Mouse (Mus musculus) lung, postnatal 14 days (tissue): ENCODE results near the gene Tspan18.

Experiments used
- DNase-seq: peaks from one replicate; pipeline ENCODE4 v3.0.0; 2021

Tspan18 gene

GRCm38 (mm10) chr2:93335996-93336395, 1.7 kb upstream of the Tspan18 start:
- no peak for DNase-seq

GRCm38 (mm10) chr2:93333241-93333816, 976 bp downstream of the Tspan18 start:
- DNase-seq, result peak; percentile 92

- peak; percentile 68 for DNase-seq
These were observed 2.0 kb downstream of the Tspan18 start for GRCm38 (mm10) chr2:93332277-93332676.

GRCm38 (mm10) chr2:93331121-93331520, 3.2 kb downstream of the Tspan18 start:
- DNase-seq, result no peak

- no peak for DNase-seq
These were observed 5.2 kb downstream of the Tspan18 start for GRCm38 (mm10) chr2:93329120-93329519.

GRCm38 (mm10) chr2:93327915-93328555, 6.3 kb downstream of the Tspan18 start:
- DNase-seq, result no peak

- DNase-seq, result no peak
These were observed 9.6 kb downstream of the Tspan18 start for GRCm38 (mm10) chr2:93324681-93325080.

GRCm38 (mm10) chr2:93321946-93322345, 12.4 kb downstream of the Tspan18 start:
- peak; percentile 49 for DNase-seq

- DNase-seq, result no peak
These were observed 14.0 kb downstream of the Tspan18 start for GRCm38 (mm10) chr2:93320267-93320666.

GRCm38 (mm10) chr2:93319598-93319997, 14.7 kb downstream of the Tspan18 start:
- DNase-seq, result no peak

GRCm38 (mm10) chr2:93318781-93319349, 15.4 kb downstream of the Tspan18 start:
- DNase-seq, result no peak

GRCm38 (mm10) chr2:93313768-93314632, 20.3 kb downstream of the Tspan18 start:
- DNase-seq, result no peak

- no peak for DNase-seq
These were observed 21.8 kb downstream of the Tspan18 start for GRCm38 (mm10) chr2:93312458-93312857.

GRCm38 (mm10) chr2:93309724-93310413, 24.4 kb downstream of the Tspan18 start:
- no peak for DNase-seq

GRCm38 (mm10) chr2:93306898-93307297, 27.4 kb downstream of the Tspan18 start:
- DNase-seq, result no peak

GRCm38 (mm10) chr2:93304273-93304634, 30.1 kb downstream of the Tspan18 start:
- DNase-seq, result no peak

- no peak for DNase-seq
These were observed 30.6 kb downstream of the Tspan18 start for GRCm38 (mm10) chr2:93303585-93304272.

GRCm38 (mm10) chr2:93303260-93303584, 31.1 kb downstream of the Tspan18 start:
- DNase-seq, result no peak

- peak; percentile 26 for DNase-seq
These were observed 36.6 kb downstream of the Tspan18 start for GRCm38 (mm10) chr2:93297656-93298055.

GRCm38 (mm10) chr2:93291186-93291926, 42.9 kb downstream of the Tspan18 start:
- DNase-seq, result no peak

- no peak for DNase-seq
These were observed 43.8 kb downstream of the Tspan18 start for GRCm38 (mm10) chr2:93290345-93291118.
